Mouse (Mus musculus): ENCODE measurements around the gene Rnase4.

GRCm38 (mm10) chr14:51101284-51101683 is 10.4 kb downstream of the Rnase4 start:
- TF ChIP-seq EP300 (IDR thresholded peaks at IDR 0.05; ENCODE audit: insufficient read depth, low read depth, low read length) (no peak), CTCF (IDR thresholded peaks at IDR 0.05) (no peak)
